Mouse (Mus musculus): Measurements from ENCODE around the gene Il17rd. TPM values are rescaled to one million over a fixed set of nuclear protein-coding genes. Genes with fewer than 3 reads are reported as not detected.
A peak's percentile ranks its signal among the peaks of the same experiment; 100 is the strongest.

The Il17rd gene
- polyA plus RNA-seq, 1 experiment from 2014 or later: 7.6 TPM

- Histone ChIP-seq H3K9me3 (replicated peaks) (no peaks in the 10 kb centered on the region), H3K9ac (no peak overlapping the region), H3K4me1 (peaks cover 87% of the 10 kb centered on the region), H3K27ac (no peak overlapping the region), H3K27me3 (no peaks in the 10 kb centered on the region; the same call in 1 of the 2 replicates), H3K4me3 (no peak overlapping the region), H3K4me2 (replicated peaks) (no peak overlapping the region), H3K36me3 (no peaks in the 10 kb centered on the region)
- no peak for ATAC-seq (ENCODE audit: low FRiP score)
- 22% methylated on average over 3 of the region's 3 CpGs for WGBS
These were observed 33.2 kb downstream of the Il17rd start for GRCm38 (mm10) chr14:27071985-27072384.

GRCm38 (mm10) chr14:27075084-27075483 is 36.3 kb downstream of the Il17rd start:
- no peaks in the 10 kb centered on the region for H3K9me3 ChIP-seq (replicated peaks)
- ATAC-seq (ENCODE audit: low FRiP score): no peak
- no peak overlapping the region for H3K4me3 ChIP-seq
- peaks cover 57% of the 10 kb centered on the region for H3K4me1 ChIP-seq
- no peaks in the 10 kb centered on the region; the same call in 1 of the 2 replicates for H3K27me3 ChIP-seq
- no peak overlapping the region for H3K4me2 ChIP-seq (replicated peaks)
- 77% methylated on average over 6 of the region's 6 CpGs for WGBS
- no peak overlapping the region for H3K27ac ChIP-seq
- H3K9ac ChIP-seq: no peak overlapping the region
- H3K36me3 ChIP-seq: no peaks in the 10 kb centered on the region

- H3K27me3 ChIP-seq: no peaks in the 10 kb centered on the region; the same call in 1 of the 2 replicates
- H3K4me3 ChIP-seq: no peak overlapping the region
- H3K9ac ChIP-seq: no peak overlapping the region
- H3K9me3 ChIP-seq (replicated peaks): no peaks in the 10 kb centered on the region
- peaks cover 47% of the 10 kb centered on the region for H3K4me1 ChIP-seq
- H3K36me3 ChIP-seq: no peaks in the 10 kb centered on the region
- ATAC-seq (ENCODE audit: low FRiP score): peak; percentile 66
- H3K27ac ChIP-seq: no peak overlapping the region
- 58% methylated on average over 8 of the region's 8 CpGs for WGBS
- no peak overlapping the region for H3K4me2 ChIP-seq (replicated peaks)
These were observed 37.3 kb downstream of the Il17rd start for GRCm38 (mm10) chr14:27075909-27076521.

- 92% methylated on average over 2 of the region's 2 CpGs for WGBS
These were observed 37.8 kb downstream of the Il17rd start for GRCm38 (mm10) chr14:27076522-27076920.

GRCm38 (mm10) chr14:27081536-27082275 is 43.0 kb downstream of the Il17rd start:
- Histone ChIP-seq H3K27ac (no peak overlapping the region), H3K27me3 (no peaks in the 10 kb centered on the region), H3K9me3 (replicated peaks) (no peaks in the 10 kb centered on the region), H3K4me1 (no peaks in the 10 kb centered on the region), H3K9ac (no peak overlapping the region), H3K4me2 (replicated peaks) (no peak overlapping the region), H3K4me3 (no peak overlapping the region), H3K36me3 (no peaks in the 10 kb centered on the region)
- WGBS: 73% methylated on average over 5 of the region's 5 CpGs
- no peak for ATAC-seq (ENCODE audit: low FRiP score)

More at GRCm38 (mm10) chr14:27076522-27076920, 37.8 kb downstream of the Il17rd start:
- ATAC-seq (ENCODE audit: low FRiP score): no peak
- Histone ChIP-seq H3K9me3 (replicated peaks) (no peaks in the 10 kb centered on the region), H3K4me2 (replicated peaks) (no peak overlapping the region), H3K27me3 (no peaks in the 10 kb centered on the region; the same call in 1 of the 2 replicates), H3K4me3 (no peak overlapping the region), H3K36me3 (no peaks in the 10 kb centered on the region), H3K9ac (no peak overlapping the region), H3K4me1 (peaks cover 44% of the 10 kb centered on the region), H3K27ac (no peak overlapping the region)

GRCm38 (mm10) chr14:27085471-27085870 is 46.7 kb downstream of the Il17rd start:
- no peak for ATAC-seq (ENCODE audit: low FRiP score)
- peaks cover 6% of the 10 kb centered on the region; the same call in 1 of the 2 replicates for H3K36me3 ChIP-seq

GRCm38 (mm10) chr14:27085999-27086398 is 47.3 kb downstream of the Il17rd start:
- 78% methylated on average over 4 of the region's 4 CpGs for WGBS

More at GRCm38 (mm10) chr14:27085471-27085870, 46.7 kb downstream of the Il17rd start:
- Histone ChIP-seq H3K9me3 (replicated peaks) (no peaks in the 10 kb centered on the region), H3K27me3 (no peaks in the 10 kb centered on the region), H3K4me2 (replicated peaks) (no peak overlapping the region), H3K4me1 (0 out of 2 replicates have a peak, but pooled peaks cover 3% of the 10 kb centered on the region), H3K9ac (no peak overlapping the region), H3K4me3 (no peak overlapping the region), H3K27ac (no peak overlapping the region)
- 91% methylated on average over 5 of the region's 5 CpGs for WGBS

GRCm38 (mm10) chr14:27094247-27094646 is 55.5 kb downstream of the Il17rd start:
- Histone ChIP-seq H3K4me1 (peaks cover 2% of the 10 kb centered on the region; the same call in 1 of the 2 replicates), H3K27me3 (no peaks in the 10 kb centered on the region), H3K4me3 (no peak overlapping the region), H3K4me2 (replicated peaks) (no peak overlapping the region), H3K9me3 (replicated peaks) (no peaks in the 10 kb centered on the region), H3K36me3 (peaks cover 5% of the 10 kb centered on the region), H3K27ac (0 out of 2 replicates have a peak overlapping the region, but pooled peaks have one; percentile 1), H3K9ac (no peak overlapping the region)
- 54% methylated on average over 5 of the region's 5 CpGs for WGBS
- ATAC-seq (ENCODE audit: low FRiP score): 0 out of 2 replicates have a peak, but pooled peaks have one; percentile 43

More at GRCm38 (mm10) chr14:27085999-27086398, 47.3 kb downstream of the Il17rd start:
- no peaks in the 10 kb centered on the region for H3K27me3 ChIP-seq
- ATAC-seq (ENCODE audit: low FRiP score): no peak
- H3K4me3 ChIP-seq: no peak overlapping the region
- H3K27ac ChIP-seq: no peak overlapping the region
- no peak overlapping the region for H3K4me2 ChIP-seq (replicated peaks)
- H3K4me1 ChIP-seq: 0 out of 2 replicates have a peak, but pooled peaks cover 3% of the 10 kb centered on the region
- H3K36me3 ChIP-seq: peaks cover 6% of the 10 kb centered on the region; the same call in 1 of the 2 replicates
- H3K9me3 ChIP-seq (replicated peaks): no peaks in the 10 kb centered on the region
- no peak overlapping the region for H3K9ac ChIP-seq

GRCm38 (mm10) chr14:27096133-27096532 is 57.4 kb downstream of the Il17rd start:
- peaks cover 21% of the 10 kb centered on the region for H3K36me3 ChIP-seq
- no peak overlapping the region for H3K4me2 ChIP-seq (replicated peaks)
- no peaks in the 10 kb centered on the region for H3K27me3 ChIP-seq
- H3K4me1 ChIP-seq: peaks cover 2% of the 10 kb centered on the region; the same call in 1 of the 2 replicates
- no peak overlapping the region for H3K4me3 ChIP-seq
- H3K27ac ChIP-seq: no peak overlapping the region
- H3K9me3 ChIP-seq (replicated peaks): no peaks in the 10 kb centered on the region
- WGBS: 73% methylated on average over 9 of the region's 9 CpGs
- no peak overlapping the region for H3K9ac ChIP-seq
- ATAC-seq (ENCODE audit: low FRiP score): no peak

GRCm38 (mm10) chr14:27096779-27097178 is 58.0 kb downstream of the Il17rd start:
- Histone ChIP-seq H3K36me3 (peaks cover 27% of the 10 kb centered on the region), H3K4me2 (replicated peaks) (no peak overlapping the region), H3K27ac (no peak overlapping the region), H3K9ac (no peak overlapping the region), H3K4me3 (no peak overlapping the region), H3K9me3 (replicated peaks) (no peaks in the 10 kb centered on the region), H3K4me1 (peaks cover 2% of the 10 kb centered on the region; the same call in 1 of the 2 replicates), H3K27me3 (no peaks in the 10 kb centered on the region)
- WGBS: 12% methylated on average over 3 of the region's 3 CpGs
- peak; percentile 44 for ATAC-seq (ENCODE audit: low FRiP score)

- ATAC-seq (ENCODE audit: low FRiP score): no peak
- Histone ChIP-seq H3K27ac (no peak overlapping the region), H3K9ac (no peak overlapping the region), H3K4me1 (peaks cover 16% of the 10 kb centered on the region), H3K36me3 (peaks cover 23% of the 10 kb centered on the region), H3K4me2 (replicated peaks) (no peak overlapping the region), H3K27me3 (no peaks in the 10 kb centered on the region), H3K4me3 (no peak overlapping the region), H3K9me3 (replicated peaks) (no peaks in the 10 kb centered on the region)
- 64% methylated on average over 7 of the region's 7 CpGs for WGBS
These were observed 63.0 kb downstream of the Il17rd start for GRCm38 (mm10) chr14:27101735-27102134.

GRCm38 (mm10) chr14:27102720-27103119 is 64.0 kb downstream of the Il17rd start:
- ATAC-seq (ENCODE audit: low FRiP score): no peak
- 64% methylated on average over 6 of the region's 6 CpGs for WGBS

More at GRCm38 (mm10) chr14:27102720-27103119, 64.0 kb downstream of the Il17rd start:
- Histone ChIP-seq H3K4me3 (no peak overlapping the region), H3K9me3 (replicated peaks) (no peaks in the 10 kb centered on the region), H3K36me3 (peaks cover 23% of the 10 kb centered on the region), H3K9ac (no peak overlapping the region), H3K27me3 (no peaks in the 10 kb centered on the region), H3K27ac (no peak overlapping the region), H3K4me2 (replicated peaks) (no peak overlapping the region), H3K4me1 (peaks cover 16% of the 10 kb centered on the region)
